Mouse (Mus musculus): ENCODE measurements around the gene Klf9.

DNA sequence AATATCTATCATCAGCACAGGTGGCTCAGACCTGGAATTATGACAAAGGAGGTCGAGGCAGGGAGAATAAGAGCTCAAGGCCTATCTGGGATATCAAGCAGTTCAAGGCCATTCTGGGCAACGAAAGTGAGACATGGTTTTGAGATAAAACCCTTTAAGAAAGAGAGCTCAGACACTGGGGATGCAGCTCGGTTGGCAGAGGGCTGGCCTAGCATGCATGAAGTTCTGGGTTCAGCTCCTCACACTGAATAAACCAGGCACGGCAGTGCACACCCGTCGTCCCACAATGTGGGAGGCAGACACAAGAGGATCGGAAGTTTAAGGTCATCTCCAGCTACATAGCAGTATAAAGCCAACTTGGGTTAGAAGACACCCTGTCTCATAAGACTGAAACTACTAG lies 48.0 kb downstream of the Klf9 start:
- TF ChIP-seq CTCF (IDR thresholded peaks at IDR 0.05; ENCODE audit: insufficient read depth, low read depth, low read length) (no peak), POLR2A (IDR thresholded peaks at IDR 0.05; ENCODE audit: insufficient read depth, low read depth, low read length) (no peak)
